Mouse (Mus musculus) brain, embryonic 14.5 days (tissue): ENCODE measurements around the gene Atp8a1.

Experiments used
- CTCF ChIP-seq: fragments of 200-500 bp; IDR thresholded peaks from 2 replicates; pipeline ENCODE4 v1.5.1; 2012; ENCODE audit warnings: inconsistent platforms, mild to moderate bottlenecking, moderate library complexity, borderline replicate concordance; ENCODE audit not compliant: insufficient read depth, insufficient read length; ENCODE audit errors: extremely low read depth
- POLR2A ChIP-seq: fragments of 200-500 bp; IDR thresholded peaks from 2 replicates; pipeline ENCODE4 v1.6.1; 2012; ENCODE audit warnings: mild to moderate bottlenecking, inconsistent platforms, borderline replicate concordance; ENCODE audit not compliant: poor library complexity, insufficient read depth, insufficient read length, severe bottlenecking; ENCODE audit errors: extremely low read depth

DNA sequence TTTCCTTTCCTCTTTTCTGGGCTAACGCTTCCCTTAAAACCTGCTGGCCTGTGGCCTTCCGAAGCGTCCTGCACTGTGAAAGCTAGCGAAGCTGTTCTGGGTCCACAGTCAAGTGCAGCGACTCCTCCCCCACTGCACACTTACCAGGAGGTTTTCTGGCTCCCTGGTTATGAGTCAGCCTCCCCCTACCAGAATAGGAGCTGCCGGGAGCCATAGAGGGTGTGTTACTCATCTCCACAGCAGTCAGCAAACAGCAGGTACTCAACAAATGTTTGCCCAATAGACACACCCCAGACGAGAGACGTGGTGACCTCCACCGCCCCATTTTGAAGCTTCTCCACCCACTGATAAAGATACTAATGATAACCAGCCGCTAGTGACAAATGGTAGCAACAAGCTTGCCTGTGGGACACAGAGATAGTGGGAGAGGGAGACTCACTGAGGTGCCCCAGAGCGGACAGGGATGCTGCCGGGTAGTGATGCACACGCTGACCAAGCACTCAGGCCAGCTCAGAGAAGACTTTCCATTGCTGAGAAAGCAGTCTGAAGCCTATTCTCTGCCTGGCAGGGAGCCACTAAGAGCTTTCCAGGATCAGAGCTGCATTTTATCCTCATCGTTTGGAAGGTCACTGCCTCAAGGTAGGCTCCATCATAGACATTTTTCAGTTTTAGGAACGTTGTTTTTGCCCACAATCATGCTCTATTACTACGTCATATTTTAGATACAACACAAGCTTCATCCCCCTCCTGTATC is 31.5 kb downstream of the Atp8a1 start:
- no peak for TF ChIP-seq CTCF
- TF ChIP-seq POLR2A = no peak
